Mouse (Mus musculus): ENCODE measurements around the gene Rad54l2. TPM values are rescaled to one million over a fixed set of nuclear protein-coding genes. Genes with fewer than 3 reads are reported as not detected.

The Rad54l2 gene
- polyA plus RNA-seq, 1 experiment from 2014 or later: 9.6 TPM

- ATAC-seq (ENCODE audit: low FRiP score, low read depth): no peak
- Histone ChIP-seq H3K9me3 (no peaks in the 10 kb centered on the region), H3K27ac (no peak overlapping the region), H3K27me3 (replicated peaks) (no peaks in the 10 kb centered on the region), H3K36me3 (no peaks in the 10 kb centered on the region), H3K4me3 (no peak overlapping the region), H3K9ac (no peak overlapping the region), H3K4me2 (replicated peaks) (no peak overlapping the region), H3K4me1 (no peaks in the 10 kb centered on the region)
- WGBS: 29% methylated on average over 7 of the region's 7 CpGs
These were observed 145.9 kb downstream of the Rad54l2 start for GRCm38 (mm10) chr9:106643128-106643527.

- no peaks in the 10 kb centered on the region for H3K36me3 ChIP-seq
- no peak for ATAC-seq (ENCODE audit: low FRiP score, low read depth)
- 75% methylated on average over 5 of the region's 5 CpGs for WGBS
These were observed 147.6 kb downstream of the Rad54l2 start for GRCm38 (mm10) chr9:106641346-106641745.

GRCm38 (mm10) chr9:106638154-106638553 lies 150.8 kb downstream of the Rad54l2 start:
- no peak overlapping the region for H3K9ac ChIP-seq
- no peak overlapping the region for H3K4me2 ChIP-seq (replicated peaks)
- no peaks in the 10 kb centered on the region for H3K27me3 ChIP-seq (replicated peaks)
- no peak overlapping the region for H3K27ac ChIP-seq
- no peaks in the 10 kb centered on the region for H3K36me3 ChIP-seq
- no peak for ATAC-seq (ENCODE audit: low FRiP score, low read depth)
- H3K4me3 ChIP-seq: no peak overlapping the region
- WGBS: 93% methylated on average over 8 of the region's 8 CpGs
- no peaks in the 10 kb centered on the region for H3K9me3 ChIP-seq
- no peaks in the 10 kb centered on the region for H3K4me1 ChIP-seq

More at GRCm38 (mm10) chr9:106641346-106641745, 147.6 kb downstream of the Rad54l2 start:
- Histone ChIP-seq H3K27ac (no peak overlapping the region), H3K4me1 (no peaks in the 10 kb centered on the region), H3K9ac (no peak overlapping the region), H3K4me2 (replicated peaks) (no peak overlapping the region), H3K27me3 (replicated peaks) (no peaks in the 10 kb centered on the region), H3K4me3 (no peak overlapping the region), H3K9me3 (no peaks in the 10 kb centered on the region)

Other genes starting within 250 kb of the Rad54l2 start
- gene Iqcf3, start 227.6 kb downstream of the Rad54l2 start, polyA plus RNA-seq (2016; fragmentation: Nextera tagmentation; extraction: Ambion mirVana): not detected in 2 replicates
- not detected in 2 replicates for gene Iqcf4, start 218.2 kb downstream of the Rad54l2 start, polyA plus RNA-seq (2016; fragmentation: Nextera tagmentation; extraction: Ambion mirVana)
- gene Iqcf6, start 162.6 kb downstream of the Rad54l2 start, polyA plus RNA-seq (2016; fragmentation: Nextera tagmentation; extraction: Ambion mirVana): not detected in 2 replicates
- 9.2 and 11.8 TPM in 2 replicates for gene Grm2, start 133.1 kb downstream of the Rad54l2 start, polyA plus RNA-seq (2016; fragmentation: Nextera tagmentation; extraction: Ambion mirVana)
- 35.1 and 38.4 TPM in 2 replicates for gene Tex264, start 103.3 kb downstream of the Rad54l2 start, polyA plus RNA-seq (2016; fragmentation: Nextera tagmentation; extraction: Ambion mirVana)
- gene Dcaf1, start 32.7 kb upstream of the Rad54l2 start, polyA plus RNA-seq (2016; fragmentation: Nextera tagmentation; extraction: Ambion mirVana): 22.3 and 24.0 TPM in 2 replicates
- 39.6 and 39.7 TPM in 2 replicates for gene Rbm15b, start 98.2 kb upstream of the Rad54l2 start, polyA plus RNA-seq (2016; fragmentation: Nextera tagmentation; extraction: Ambion mirVana)
- gene Manf, start 102.8 kb upstream of the Rad54l2 start, polyA plus RNA-seq (2016; fragmentation: Nextera tagmentation; extraction: Ambion mirVana): 218 and 248 TPM in 2 replicates

Measured in neural tube, embryonic 12.5 days (tissue).